Mouse (Mus musculus) kidney, adult 11 months (tissue): ENCODE data around the gene Psg28.
"Not testable (repeated sequence)": the region's sequence is repeated elsewhere in the genome, so short reads cannot be mapped to it uniquely, and the experiment has no call there.

ENCODE experiments used
- DNase-seq: peaks from one replicate; pipeline ENCODE4 v3.0.0; 2022

Gene Psg28

DNA sequence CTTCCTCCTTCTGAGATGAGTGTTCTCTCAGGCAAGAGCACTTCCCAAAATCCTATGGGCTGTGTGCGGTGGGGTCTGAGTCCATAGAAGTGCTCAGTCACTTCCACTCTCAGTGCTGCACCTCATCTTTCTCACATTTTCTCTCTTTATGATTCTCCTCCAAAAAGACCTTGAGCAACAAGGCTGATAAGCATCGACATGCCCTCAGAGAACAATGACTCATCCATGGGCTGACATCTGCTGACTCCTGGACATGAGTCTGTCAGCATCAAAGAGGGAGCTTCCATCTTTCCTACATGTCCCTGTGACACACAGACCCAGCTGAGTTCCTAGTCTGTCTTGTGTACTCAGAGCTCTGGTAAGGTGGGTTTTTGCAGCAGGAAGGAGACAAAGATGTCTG, at the start of gene Psg28:
Gene Psg28, minus strand, starts transcription at position 101 of the 400 bp plus-strand sequence.
- not testable (repeated sequence) for DNase-seq

GRCm38 (mm10) chr7:18403407-18403806, 28.4 kb downstream of the Psg28 start:
- peak; percentile 15 for DNase-seq

DNA sequence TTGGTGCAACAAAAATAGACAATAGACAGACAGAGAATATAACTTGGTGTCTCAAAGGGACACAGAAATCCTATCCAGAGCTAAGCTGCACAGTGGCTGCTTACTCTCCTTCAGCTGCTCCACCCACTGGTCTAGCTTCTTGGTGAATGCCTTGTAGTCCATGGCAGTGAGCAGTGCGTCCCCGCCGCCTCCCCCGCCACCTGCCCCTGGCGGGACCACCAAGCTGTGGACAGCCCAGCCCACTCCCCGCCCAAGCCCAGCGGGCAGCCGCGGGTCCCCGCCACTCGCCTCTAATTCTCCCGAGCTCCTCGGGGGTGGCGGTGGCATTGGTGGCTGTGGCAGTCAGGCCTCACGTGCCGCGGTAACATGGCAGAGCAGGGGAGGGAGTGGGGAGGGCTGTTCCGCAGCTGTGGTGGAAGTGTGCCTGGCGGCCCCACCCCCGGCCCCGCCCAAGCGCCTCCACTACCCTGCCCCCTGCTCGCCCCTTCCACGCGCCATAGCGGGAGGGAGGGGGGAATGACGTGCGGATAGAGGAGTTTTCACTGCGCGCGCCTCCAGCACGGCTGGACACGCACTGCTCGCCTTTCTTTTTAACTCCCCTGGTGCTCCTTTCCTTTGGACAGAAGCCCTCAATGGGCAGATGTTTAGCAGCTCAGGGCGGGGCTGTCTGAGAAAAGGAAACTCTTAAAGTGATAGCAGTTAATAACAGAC, 29.2 kb downstream of the Psg28 start:
- peak; percentile 52 for DNase-seq

DNA sequence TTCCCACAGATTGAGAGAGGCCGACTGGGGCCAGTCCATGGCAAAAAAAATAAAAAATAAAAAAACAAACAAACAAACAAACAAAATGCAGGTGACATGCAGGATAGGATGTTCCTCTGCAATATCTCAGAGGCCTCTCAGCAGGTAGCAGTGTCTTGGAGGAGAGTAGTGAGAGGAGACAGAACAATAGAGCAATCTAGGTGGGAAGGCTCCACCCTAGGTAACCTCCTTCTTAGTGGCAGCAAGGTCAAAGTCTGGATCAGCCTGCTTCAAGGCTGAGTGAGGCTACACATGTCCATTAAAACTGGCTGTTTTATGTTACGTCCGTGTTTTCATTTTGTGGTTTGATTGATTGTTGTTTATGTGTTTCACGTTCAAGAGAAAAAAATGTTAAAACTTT, 40.4 kb downstream of the Psg28 start:
- not testable (repeated sequence) for DNase-seq

GRCm38 (mm10) chr7:18378295-18378694, 53.5 kb downstream of the Psg28 start:
- no peak for DNase-seq
